Mouse (Mus musculus) kidney, adult 8-10 months (tissue): Measurements from ENCODE around the gene Gtf2h2.
"Not testable (repeated sequence)": the region's sequence is repeated elsewhere in the genome, so short reads cannot be mapped to it uniquely, and the experiment has no call there.

Source experiments
- DNase-seq, 2 experiments: peaks; one replicate each; pipeline ENCODE4 v3.0.0; 2022

Gtf2h2 gene

GRCm38 (mm10) chr13:100483610-100484009, 8.8 kb downstream of the Gtf2h2 start:
- no peak for DNase-seq

- DNase-seq, result no peak
Observed at GRCm38 (mm10) chr13:100463527-100464222, 28.7 kb downstream of the Gtf2h2 start.

GRCm38 (mm10) chr13:100461336-100461735, 31.0 kb downstream of the Gtf2h2 start:
- DNase-seq, result no peak

- not testable (repeated sequence) for DNase-seq
Observed at GRCm38 (mm10) chr13:100452415-100453127, 39.8 kb downstream of the Gtf2h2 start, which contains the start of gene Naip1. Gene Naip1, minus strand, starts transcription at chr13:100452869.

GRCm38 (mm10) chr13:100449495-100449894, 42.9 kb downstream of the Gtf2h2 start:
- DNase-seq, result no peak

- DNase-seq, result no peak
Observed at GRCm38 (mm10) chr13:100440116-100440515, 52.3 kb downstream of the Gtf2h2 start.

- no peak for DNase-seq
Observed at GRCm38 (mm10) chr13:100438701-100439100, 53.7 kb downstream of the Gtf2h2 start.

GRCm38 (mm10) chr13:100437322-100437825, 55.0 kb downstream of the Gtf2h2 start:
- DNase-seq, result no peak

- DNase-seq, result not testable (repeated sequence)
Observed at GRCm38 (mm10) chr13:100436556-100437163, 55.7 kb downstream of the Gtf2h2 start.

GRCm38 (mm10) chr13:100419958-100420357, 72.4 kb downstream of the Gtf2h2 start:
- not testable (repeated sequence) for DNase-seq

- DNase-seq, result no peak
Observed at GRCm38 (mm10) chr13:100414428-100414827, 78.0 kb downstream of the Gtf2h2 start.
